Mouse (Mus musculus) left cerebral cortex, postnatal 36 days (tissue): ENCODE results near the gene Setdb2. TPM values are rescaled to one million over a fixed set of nuclear protein-coding genes. Genes with fewer than 3 reads are reported as not detected.
"Not testable (repeated sequence)": the region's sequence is repeated elsewhere in the genome, so short reads cannot be mapped to it uniquely, and the experiment has no call there.

Source experiments
- DNase-seq, 2 experiments: peaks; one replicate each; pipeline ENCODE4 v3.0.0; 2021 to 2022; ENCODE audit warnings: low spot score in 2 of 2, mixed read lengths in 1 of 2
- intact Hi-C: fragments of 180-260 bp; cut with DNase I; formaldehyde crosslinking; loops from one replicate; pipeline ENCODE4 v1.15.1; 2025
- total RNA-seq, 2 experiments: library from RNA; stranded (reverse); gene quantifications; 2 replicates each; pipeline ENCODE4 v1.2.3; 2021

Gene Setdb2
- total RNA-seq, 2 experiments from 2014 or later, result 6.3 to 6.8 TPM

- intact Hi-C loops, result not testable (repeated sequence)
Measured at GRCm38 (mm10) chr14:59390181-59390580, 50.5 kb downstream of the Setdb2 start.

GRCm38 (mm10) chr14:59389532-59389931 lies 51.2 kb downstream of the Setdb2 start:
- intact Hi-C loops, result loop anchor here (5.0 kb wide), 1 partner anchor 168 kb away; no protein-coding TSS in a partner anchor
- DNase-seq, result no peak

More at GRCm38 (mm10) chr14:59390181-59390580, 50.5 kb downstream of the Setdb2 start:
- peak; percentile 18 to 38 for DNase-seq

GRCm38 (mm10) chr14:59370348-59371068 lies 70.2 kb downstream of the Setdb2 start:
- intact Hi-C loops, result no loop called here
- no peak for DNase-seq

GRCm38 (mm10) chr14:59366386-59367105 lies 74.1 kb downstream of the Setdb2 start:
- no peak for DNase-seq
- intact Hi-C loops, result no loop called here

- intact Hi-C loops, result no loop called here
- no peak for DNase-seq
Measured at GRCm38 (mm10) chr14:59365244-59365644, 75.4 kb downstream of the Setdb2 start, which contains the start of gene Phf11d. Gene Phf11d, minus strand, starts transcription at chr14:59365470.

Other genes with a start within 250 kb of the Setdb2 start
- 10 to 100 TPM; 29.2 to 29.3 TPM for gene Rcbtb1, start 239.7 kb downstream of the Setdb2 start, total RNA-seq
- gene Gm6904, start 180.7 kb downstream of the Setdb2 start, total RNA-seq, result not detected
- gene Phf11a, start 143.4 kb downstream of the Setdb2 start, total RNA-seq, result not detected
- gene Phf11b, start 99.5 kb downstream of the Setdb2 start, total RNA-seq, result under 1 TPM in 1 of 2 experiments, not detected in 1; 0.39 TPM
- gene Phf11d, start 75.4 kb downstream of the Setdb2 start, total RNA-seq, result under 1 TPM; 0.25 to 0.59 TPM
- under 1 TPM; 0.17 to 0.61 TPM for gene Phf11c, start 45.5 kb downstream of the Setdb2 start, total RNA-seq
- gene Cab39l, start 88 bp upstream of the Setdb2 start, total RNA-seq, result 10 to 100 TPM; 19.9 to 24.2 TPM
- gene Cdadc1, start 157.1 kb upstream of the Setdb2 start, total RNA-seq, result 10 to 100 TPM; 74.7 to 75.4 TPM
- 1 to 10 TPM; 2.1 to 2.7 TPM for gene Shisa2, start 184.4 kb upstream of the Setdb2 start, total RNA-seq